Mouse (Mus musculus) small intestine, adult 2 months (tissue): ENCODE measurements at regions not wholly inside any gene's neighbourhood (a gene's known extent, or its start where the extent isn't known, plus 50 kb on each side); places are given as distances from the start of the nearest gene placed in this dataset.
"Not testable (repeated sequence)": the region's sequence is repeated elsewhere in the genome, so short reads cannot be mapped to it uniquely, and the experiment has no call there.

Experiments
- H3K27ac ChIP-seq: fragments of 200-500 bp; 2 replicates; pipeline ENCODE4 v1.5.1; 2012; ENCODE audit warnings: low read depth, low read length, control low read depth, inconsistent platforms; ENCODE audit not compliant: insufficient read depth
- H3K27me3 ChIP-seq: fragments of 200-500 bp; 2 replicates; pipeline ENCODE4 v1.6.1; 2012; ENCODE audit warnings: mild to moderate bottlenecking, moderate library complexity, low read length, inconsistent platforms; ENCODE audit not compliant: control insufficient read depth, insufficient read depth
- H3K36me3 ChIP-seq: fragments of 200-500 bp; 2 replicates; pipeline ENCODE4 v1.6.1; 2012; ENCODE audit warnings: mild to moderate bottlenecking, low read length, control low read depth, inconsistent platforms; ENCODE audit not compliant: control insufficient read depth, insufficient read depth
- H3K4me1 ChIP-seq: fragments of 200-500 bp; 2 replicates; pipeline ENCODE4 v1.6.1; 2012; ENCODE audit warnings: low read length, inconsistent platforms, mixed read lengths; ENCODE audit not compliant: control insufficient read depth, insufficient read depth, insufficient read length
- H3K4me3 ChIP-seq: fragments of 200-500 bp; 2 replicates; pipeline ENCODE4 v1.5.1; 2012; ENCODE audit warnings: low read depth, mild to moderate bottlenecking, control low read depth, inconsistent platforms, low read length, moderate library complexity
- CTCF ChIP-seq: fragments of 200-500 bp; IDR thresholded peaks from 2 replicates; pipeline ENCODE4 v1.5.1; 2012; ENCODE audit warnings: low read depth, mild to moderate bottlenecking, control low read depth, inconsistent platforms, low read length, moderate library complexity, mixed read lengths; ENCODE audit not compliant: insufficient replicate concordance, insufficient read length; ENCODE audit errors: extremely low read depth
- POLR2A ChIP-seq: fragments of 200-500 bp; IDR thresholded peaks from 2 replicates; pipeline ENCODE4 v1.6.1; 2012; ENCODE audit warnings: low read depth, mild to moderate bottlenecking, control low read depth, inconsistent platforms, low read length, moderate library complexity
- WGBS: fragments of 180-500 bp; shearing (Covaris S2); methylation state at CpG from one replicate; pipeline ENCODE4 v1.1.7; 2018; 5-methylcytosine and 5-hydroxymethylcytosine counted together

- Histone ChIP-seq H3K36me3 (no peaks in the 10 kb centered on the region), H3K4me3 (no peak overlapping the region), H3K27ac (no peak overlapping the region), H3K4me1 (no peaks in the 10 kb centered on the region), H3K27me3 (no peaks in the 10 kb centered on the region)
- WGBS, result 87% methylated on average over 6 of the region's 6 CpGs
- TF ChIP-seq POLR2A, result no peak
- TF ChIP-seq CTCF, result no peak
These were observed 205.3 kb downstream of the Dhx15 start for GRCm38 (mm10) chr5:51984966-51985365.

- Histone ChIP-seq H3K4me1 (no peaks in the 10 kb centered on the region), H3K27me3 (no peaks in the 10 kb centered on the region), H3K4me3 (no peak overlapping the region), H3K36me3 (no peaks in the 10 kb centered on the region), H3K27ac (no peak overlapping the region)
- WGBS, result 87% methylated on average over 7 of the region's 7 CpGs
- TF ChIP-seq CTCF (no peak), POLR2A (no peak)
These were observed 207.5 kb downstream of the Dhx15 start for GRCm38 (mm10) chr5:51982780-51983179.

- no peaks in the 10 kb centered on the region for H3K36me3 ChIP-seq
- WGBS, result 77% methylated on average over 5 of the region's 5 CpGs
- TF ChIP-seq POLR2A (no peak), CTCF (no peak)
- H3K27ac ChIP-seq, result no peak overlapping the region
- H3K4me3 ChIP-seq, result no peak overlapping the region
- no peaks in the 10 kb centered on the region for H3K27me3 ChIP-seq
- H3K4me1 ChIP-seq, result no peaks in the 10 kb centered on the region
These were observed 209.4 kb downstream of the Dhx15 start for GRCm38 (mm10) chr5:51980901-51981300.

DNA sequence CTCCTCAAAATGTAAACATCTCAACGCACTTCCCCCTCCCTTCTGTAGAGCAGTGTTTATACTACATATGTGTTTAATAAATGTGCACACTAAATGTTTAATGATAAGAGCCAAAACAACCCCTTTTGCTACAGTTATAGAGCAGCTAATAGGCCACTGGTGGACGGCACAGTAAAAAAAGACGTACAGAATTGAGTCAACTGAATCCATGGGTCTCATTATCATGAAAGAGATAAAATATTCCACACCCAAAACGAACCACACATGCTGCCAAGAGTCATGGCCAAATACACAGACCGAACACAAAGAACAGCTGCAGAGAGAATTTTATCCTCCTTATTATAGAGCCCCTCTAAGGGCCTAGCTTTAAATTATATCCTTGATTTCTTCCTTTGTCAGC is 237.8 kb downstream of the Dhx15 start:
- Histone ChIP-seq H3K27me3 (no peaks in the 10 kb centered on the region), H3K4me1 (peaks cover 3% of the 10 kb centered on the region; the same call in 1 of the 2 replicates), H3K27ac (no peak overlapping the region), H3K4me3 (no peak overlapping the region), H3K36me3 (no peaks in the 10 kb centered on the region)
- WGBS, result 14% methylated on average over 5 of the region's 5 CpGs
- TF ChIP-seq CTCF (no peak), POLR2A (no peak)

- no peaks in the 10 kb centered on the region for H3K36me3 ChIP-seq
- H3K27ac ChIP-seq, result no peak overlapping the region
- H3K4me1 ChIP-seq, result peaks cover 3% of the 10 kb centered on the region; the same call in 1 of the 2 replicates
- no peak overlapping the region for H3K4me3 ChIP-seq
- H3K27me3 ChIP-seq, result no peaks in the 10 kb centered on the region
- TF ChIP-seq CTCF (no peak), POLR2A (no peak)
- WGBS, result 81% methylated on average over 5 of the region's 5 CpGs
These were observed 240.3 kb downstream of the Dhx15 start for GRCm38 (mm10) chr5:51949996-51950395.

DNA sequence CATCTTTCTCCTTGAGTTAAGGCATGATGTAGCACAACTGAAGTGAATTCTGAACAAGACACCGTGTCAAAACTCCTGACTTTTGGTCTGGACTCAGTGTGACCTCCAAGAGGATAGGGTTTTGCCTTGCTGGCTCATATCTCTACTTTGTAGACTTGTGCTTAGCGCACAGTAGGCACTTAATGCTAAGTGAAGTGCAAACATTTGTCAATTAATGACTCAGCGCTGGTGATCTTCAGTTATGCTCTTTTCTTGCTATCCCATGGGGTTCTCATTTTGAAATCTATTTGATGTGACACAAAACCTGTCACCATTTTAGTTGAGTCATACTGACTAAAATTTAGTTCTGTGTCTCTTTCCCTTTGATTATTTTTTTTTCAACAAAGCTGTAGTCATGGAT is 244.3 kb downstream of the Dhx15 start:
- H3K4me1 ChIP-seq, result peaks cover 3% of the 10 kb centered on the region; the same call in 1 of the 2 replicates
- H3K36me3 ChIP-seq, result no peaks in the 10 kb centered on the region
- H3K27me3 ChIP-seq, result no peaks in the 10 kb centered on the region
- no peak overlapping the region for H3K4me3 ChIP-seq
- TF ChIP-seq POLR2A, result no peak
- TF ChIP-seq CTCF, result no peak
- WGBS, result 91% methylated on average over 3 of the region's 3 CpGs
- no peak overlapping the region for H3K27ac ChIP-seq

- not testable (repeated sequence) for H3K4me1 ChIP-seq, H3K27me3 ChIP-seq, H3K36me3 ChIP-seq, H3K27ac ChIP-seq, H3K4me3 ChIP-seq
- 68% methylated on average over 4 of the region's 4 CpGs for WGBS
These were observed 248.4 kb downstream of the Dhx15 start for GRCm38 (mm10) chr5:51941925-51942291.
